Mouse (Mus musculus) cerebellum, adult 11-12 months (tissue): ENCODE measurements around the gene Ugt1a9.
"Not testable (repeated sequence)": the region's sequence is repeated elsewhere in the genome, so short reads cannot be mapped to it uniquely, and the experiment has no call there.

Source experiments
- DNase-seq: peaks from one replicate; pipeline ENCODE4 v3.0.0; 2022

Gene Ugt1a9

GRCm38 (mm10) chr1:88109027-88109557 lies 38.5 kb downstream of the Ugt1a9 start:
- not testable (repeated sequence) for DNase-seq

GRCm38 (mm10) chr1:88109604-88110003 lies 39.0 kb downstream of the Ugt1a9 start:
- not testable (repeated sequence) for DNase-seq

GRCm38 (mm10) chr1:88112769-88113168 lies 42.2 kb downstream of the Ugt1a9 start:
- not testable (repeated sequence) for DNase-seq

GRCm38 (mm10) chr1:88120550-88120949 lies 50.0 kb downstream of the Ugt1a9 start:
- not testable (repeated sequence) for DNase-seq

GRCm38 (mm10) chr1:88121521-88121920 lies 50.9 kb downstream of the Ugt1a9 start:
- DNase-seq, result not testable (repeated sequence)

- DNase-seq, result not testable (repeated sequence)
Measured at GRCm38 (mm10) chr1:88125827-88126360, 55.3 kb downstream of the Ugt1a9 start.

- not testable (repeated sequence) for DNase-seq
Measured at GRCm38 (mm10) chr1:88129091-88129490, 58.5 kb downstream of the Ugt1a9 start.

GRCm38 (mm10) chr1:88130223-88130622 lies 59.6 kb downstream of the Ugt1a9 start:
- not testable (repeated sequence) for DNase-seq

GRCm38 (mm10) chr1:88133908-88134456 lies 63.4 kb downstream of the Ugt1a9 start:
- no peak for DNase-seq

- DNase-seq, result not testable (repeated sequence)
Measured at GRCm38 (mm10) chr1:88134457-88135011, 63.9 kb downstream of the Ugt1a9 start, which contains the start of gene Ugt1a6a. Gene Ugt1a6a, plus strand, starts transcription at chr1:88134809.

GRCm38 (mm10) chr1:88135229-88135904 lies 64.8 kb downstream of the Ugt1a9 start:
- not testable (repeated sequence) for DNase-seq

GRCm38 (mm10) chr1:88136646-88137045 lies 66.0 kb downstream of the Ugt1a9 start:
- no peak for DNase-seq

GRCm38 (mm10) chr1:88137264-88137663 lies 66.7 kb downstream of the Ugt1a9 start:
- DNase-seq, result no peak

GRCm38 (mm10) chr1:88138145-88138544 lies 67.5 kb downstream of the Ugt1a9 start:
- no peak for DNase-seq

- not testable (repeated sequence) for DNase-seq
Measured at GRCm38 (mm10) chr1:88140492-88140891, 69.9 kb downstream of the Ugt1a9 start.

- DNase-seq, result peak; percentile 14
Measured at GRCm38 (mm10) chr1:88143966-88144675, 73.5 kb downstream of the Ugt1a9 start.

- not testable (repeated sequence) for DNase-seq
Measured at GRCm38 (mm10) chr1:88145278-88145677, 74.7 kb downstream of the Ugt1a9 start.

- not testable (repeated sequence) for DNase-seq
Measured at GRCm38 (mm10) chr1:88150133-88150532, 79.5 kb downstream of the Ugt1a9 start.

GRCm38 (mm10) chr1:88158430-88158829 lies 87.8 kb downstream of the Ugt1a9 start:
- DNase-seq, result no peak

GRCm38 (mm10) chr1:88165711-88166110 lies 95.1 kb downstream of the Ugt1a9 start, which contains the start of gene Ugt1a5:
Gene Ugt1a5, plus strand, starts transcription at chr1:88166012.
- DNase-seq, result no peak

- not testable (repeated sequence) for DNase-seq
Measured at GRCm38 (mm10) chr1:88172190-88172589, 101.6 kb downstream of the Ugt1a9 start.

- DNase-seq, result no peak
Measured at GRCm38 (mm10) chr1:88179657-88180056, 109.1 kb downstream of the Ugt1a9 start.
